Mouse (Mus musculus) CD8-positive naive resting alpha-beta T cell, adult 2 months (primary cell): ENCODE data around the gene Smurf2.

Experiments used
- DNase-seq, 2 experiments: peaks; one replicate each; pipeline ENCODE4 v3.0.0; 2022; ENCODE audit warnings: low read depth in 2 of 2, low spot score in 2 of 2

Gene Smurf2

GRCm38 (mm10) chr11:106920551-106921379 is at the start of gene Smurf2:
TSS of gene Smurf2 (minus strand) at chr11:106920715.
- peak; percentile 69 for DNase-seq

DNA sequence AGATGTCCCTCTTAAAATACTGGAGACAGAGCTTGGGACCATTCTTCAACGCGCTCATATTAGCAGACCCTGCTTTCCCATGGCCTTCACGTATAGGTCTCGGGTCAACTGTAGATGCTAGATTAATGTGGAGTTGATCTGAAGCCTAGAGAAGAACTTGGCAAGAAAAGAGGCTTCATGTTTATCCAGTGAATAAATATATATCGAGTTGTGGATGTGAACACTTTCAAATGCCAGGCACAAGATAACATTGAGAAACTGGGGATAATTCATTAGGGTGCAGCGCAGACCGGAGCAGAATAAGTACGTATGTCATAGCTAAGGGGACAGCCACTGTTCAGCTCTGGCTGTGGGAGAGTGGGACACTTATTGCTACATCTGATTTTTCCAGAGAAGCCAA is 49.3 kb upstream of the Smurf2 start:
- no peak for DNase-seq

GRCm38 (mm10) chr11:106967630-106968029 is 47.1 kb upstream of the Smurf2 start:
- no peak for DNase-seq

DNA sequence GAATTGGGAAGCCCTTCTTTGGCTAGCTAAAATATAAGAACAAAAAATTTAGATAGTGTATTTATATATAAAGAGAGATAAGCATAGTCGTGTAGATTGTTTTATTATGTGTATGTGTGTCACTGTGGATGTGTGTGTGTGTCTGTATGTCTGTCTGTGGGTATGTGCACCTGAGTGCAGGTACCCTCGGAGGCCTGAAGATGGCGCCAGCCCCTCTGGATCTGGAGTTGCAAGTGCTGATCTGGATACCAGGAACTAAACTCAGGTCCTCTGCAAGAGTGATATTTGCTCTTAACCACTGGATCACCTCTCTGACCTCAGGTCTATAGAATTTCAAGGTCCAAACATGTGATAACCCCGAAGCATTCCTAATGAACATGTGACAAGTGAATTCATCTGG is 45.4 kb upstream of the Smurf2 start:
- no peak for DNase-seq

DNA sequence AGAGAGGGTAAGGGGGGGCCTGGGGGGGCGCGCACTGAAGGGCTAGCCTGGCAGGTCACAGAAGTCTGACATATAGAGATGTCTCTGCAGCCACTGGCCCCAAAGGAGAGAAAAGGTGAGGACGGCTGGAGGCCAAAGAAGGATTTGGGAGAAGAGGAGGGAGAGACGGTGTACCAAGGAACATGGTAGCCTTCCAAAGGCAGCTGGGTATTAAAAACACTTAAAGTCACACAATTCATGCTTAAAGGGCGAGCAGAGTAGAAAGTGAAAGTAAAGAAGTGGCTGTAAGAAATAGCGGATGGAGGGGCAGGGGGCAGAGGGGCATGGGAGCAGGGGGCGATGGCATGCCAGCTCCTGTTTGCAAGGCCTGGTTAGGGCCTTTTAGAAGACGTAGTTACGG is 41.8 kb upstream of the Smurf2 start:
- no peak for DNase-seq

DNA sequence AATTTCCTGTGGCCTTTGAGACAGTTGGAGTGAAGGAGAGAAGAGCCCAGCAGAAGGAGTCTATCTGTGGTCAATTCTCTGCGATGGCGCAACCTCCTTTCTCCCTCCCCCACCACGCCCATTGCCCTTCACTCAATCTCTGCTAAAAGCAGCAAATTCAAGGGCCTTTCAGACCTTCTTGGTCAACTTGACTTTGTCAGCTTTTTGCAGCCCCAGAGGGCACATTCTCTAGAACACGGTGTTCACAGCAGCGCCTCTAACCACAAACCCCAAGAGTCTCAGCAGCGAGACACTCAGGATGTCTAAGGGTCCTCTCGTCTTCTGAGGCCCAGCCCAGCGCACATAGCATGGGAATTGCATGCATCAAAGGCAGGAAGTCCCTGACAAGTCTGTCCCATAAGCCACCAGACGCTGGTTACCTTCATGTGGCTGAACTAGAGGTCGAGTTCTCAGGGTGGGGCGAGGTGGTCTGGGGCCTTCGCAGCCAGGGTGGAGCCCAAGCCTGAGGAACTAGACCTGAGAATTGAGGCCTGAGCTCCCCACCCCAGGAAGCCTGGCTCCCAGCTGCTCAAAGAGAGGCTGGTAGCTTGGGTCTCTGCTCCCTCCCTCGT is 41.1 kb upstream of the Smurf2 start:
- peak; percentile 62 to 67 for DNase-seq

- DNase-seq, result no peak
Measured at GRCm38 (mm10) chr11:106959121-106959520, 38.6 kb upstream of the Smurf2 start.

GRCm38 (mm10) chr11:106958407-106959071 is 38.0 kb upstream of the Smurf2 start:
- DNase-seq, result no peak

DNA sequence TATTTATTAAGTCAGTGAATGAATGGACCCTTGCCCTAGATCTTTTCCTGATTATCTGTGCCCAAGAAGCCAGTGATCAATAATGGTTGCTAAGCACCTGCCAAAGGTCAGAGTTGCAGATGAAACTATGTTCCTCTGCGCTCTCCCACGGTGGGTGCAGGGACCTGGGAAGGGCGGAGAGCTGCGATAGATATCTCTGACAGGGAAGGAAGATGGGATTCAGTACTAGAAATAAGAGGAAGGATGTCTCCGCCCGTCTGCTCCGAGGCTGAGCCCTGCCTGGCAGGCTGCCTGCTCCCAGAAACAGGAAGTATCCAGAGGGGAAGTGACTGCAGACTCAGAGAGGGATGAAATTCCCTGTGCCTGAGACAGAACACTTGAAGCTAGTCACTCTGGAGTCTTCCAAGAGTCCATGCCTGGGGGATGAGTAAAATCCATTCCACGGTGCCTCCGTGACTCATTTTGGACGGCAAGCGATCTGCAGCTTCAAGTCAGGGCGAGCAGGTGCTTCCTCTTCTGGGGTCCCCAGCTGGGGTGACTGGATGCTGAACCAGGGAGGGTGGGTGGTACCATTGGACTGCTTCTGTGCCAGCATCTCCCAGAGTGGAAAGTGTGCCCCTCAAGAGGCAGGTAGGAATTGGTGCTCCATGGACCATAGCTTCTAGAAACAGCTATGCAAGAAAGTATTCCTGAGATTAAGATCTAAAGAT is 36.9 kb upstream of the Smurf2 start:
- DNase-seq, result no peak

DNA sequence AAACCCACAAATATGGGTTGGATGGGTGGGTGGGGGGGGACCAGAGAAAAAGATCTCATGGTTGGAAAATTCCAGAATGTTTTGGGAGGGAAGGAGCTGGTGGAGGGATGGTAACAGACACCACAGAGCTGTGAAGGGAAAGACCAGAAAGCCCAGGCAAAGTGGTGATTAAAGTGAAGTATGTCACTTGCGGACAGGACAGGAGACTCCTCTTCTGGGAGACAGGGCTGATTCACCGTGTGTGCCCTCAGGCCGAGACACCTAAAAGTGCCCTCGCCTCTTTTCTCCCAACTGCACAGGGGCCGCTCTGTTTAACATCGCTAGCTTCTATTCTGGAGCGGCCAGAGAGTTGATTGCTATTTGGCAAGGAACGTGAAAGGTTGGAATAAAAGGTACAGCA is 34.1 kb upstream of the Smurf2 start:
- DNase-seq, result no peak

DNA sequence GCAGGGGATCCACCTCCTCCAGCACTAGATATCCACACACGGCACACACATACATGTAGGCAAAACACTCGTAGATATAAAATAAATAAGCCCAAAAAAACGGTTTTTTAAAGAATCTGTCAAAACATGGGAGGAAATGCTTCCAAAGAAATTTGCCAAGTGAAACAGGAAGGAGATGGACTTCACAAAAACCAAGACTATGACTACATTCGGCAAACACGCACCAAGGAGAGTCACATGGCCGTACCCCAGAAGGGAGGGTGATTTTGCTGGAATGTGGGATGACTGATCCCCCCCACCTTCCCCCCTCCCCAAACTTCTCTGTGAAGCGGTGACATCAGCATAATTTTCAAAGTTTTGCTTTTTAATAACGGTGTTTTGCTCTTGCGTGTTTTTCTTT is 33.6 kb upstream of the Smurf2 start:
- no peak for DNase-seq

DNA sequence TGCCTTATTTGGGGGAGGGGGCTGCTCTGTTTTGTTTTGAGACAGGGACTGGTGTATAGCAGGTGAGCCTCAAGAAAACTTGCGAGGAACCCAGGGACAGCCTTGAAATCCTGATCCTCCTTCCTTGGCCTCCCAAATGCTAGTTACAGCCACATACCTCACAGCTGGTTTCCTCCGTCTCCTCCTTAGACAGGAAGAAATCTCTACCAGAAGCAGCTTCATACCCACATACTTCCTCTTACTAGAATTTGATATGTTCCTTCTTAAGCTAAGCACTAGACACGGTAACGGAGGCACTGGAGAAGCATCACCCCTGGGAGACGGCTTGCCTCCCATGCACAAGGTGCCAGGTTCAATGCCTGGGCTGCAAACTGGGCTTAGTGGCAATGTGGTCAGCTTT is 16.8 kb upstream of the Smurf2 start:
- no peak for DNase-seq

DNA sequence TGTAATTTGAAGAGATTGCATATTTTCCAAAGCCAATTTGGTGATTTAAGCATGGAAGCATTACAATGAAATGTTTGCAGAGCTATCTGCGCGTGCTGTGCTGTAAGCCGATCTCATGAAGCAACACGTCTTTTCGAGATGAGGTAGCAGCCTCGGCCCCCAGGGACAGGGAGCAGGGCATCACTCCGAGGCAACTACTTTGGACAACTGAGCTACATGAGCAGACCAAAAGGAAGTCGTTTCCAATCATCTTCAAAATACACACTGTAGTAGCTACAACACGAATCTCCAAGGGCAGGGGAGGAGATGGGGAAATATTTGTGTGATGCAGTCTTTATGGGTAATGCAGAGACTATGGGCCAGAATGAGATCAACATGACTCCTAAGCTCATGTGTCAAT is 9.9 kb upstream of the Smurf2 start:
- no peak for DNase-seq

GRCm38 (mm10) chr11:106928935-106929334 is 8.4 kb upstream of the Smurf2 start:
- DNase-seq, result peak in 1 of 2 experiments; percentile 21

DNA sequence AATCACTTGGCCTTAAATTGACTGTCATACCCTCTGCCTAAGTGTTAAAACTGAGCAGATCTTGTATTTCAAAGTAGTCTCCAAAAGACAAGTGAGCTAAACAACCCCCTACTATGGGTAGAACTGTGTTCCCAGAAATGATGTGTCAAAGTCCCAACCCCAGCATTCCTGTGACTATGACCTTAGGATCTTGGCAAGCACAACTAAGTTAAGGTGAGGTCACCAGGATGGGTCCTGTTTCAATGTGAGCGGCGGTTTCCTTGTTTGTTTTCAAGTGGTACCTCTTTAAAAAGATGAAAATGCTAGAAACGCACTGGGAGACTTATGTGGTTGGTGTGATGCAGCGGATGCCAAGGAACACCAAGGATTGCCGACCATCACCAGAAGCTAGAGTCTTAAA is 7.4 kb upstream of the Smurf2 start:
- DNase-seq, result no peak

DNA sequence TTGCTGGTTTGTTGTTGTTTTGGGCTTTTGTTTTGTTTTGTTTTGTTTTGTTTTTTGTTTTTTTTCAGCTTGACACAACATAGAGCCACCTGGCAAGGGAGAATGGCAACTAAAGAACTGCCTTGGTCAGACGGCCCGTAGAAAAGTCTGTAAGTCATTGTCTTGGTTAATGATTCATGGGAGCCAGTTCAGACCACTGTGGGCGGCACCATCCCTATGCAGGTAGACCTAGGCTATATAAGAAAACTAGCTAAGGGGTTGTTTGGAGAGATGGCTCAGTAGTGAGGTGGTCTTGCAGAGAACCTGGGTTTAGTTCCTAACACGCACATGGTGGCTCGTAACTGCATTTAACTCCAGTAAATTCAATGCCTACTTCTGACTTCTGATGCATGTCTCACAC is 6.7 kb upstream of the Smurf2 start:
- DNase-seq, result no peak

GRCm38 (mm10) chr11:106926732-106927131 is 6.2 kb upstream of the Smurf2 start:
- DNase-seq, result no peak

GRCm38 (mm10) chr11:106919612-106920550 is 634 bp downstream of the Smurf2 start:
- peak; percentile 23 to 28 for DNase-seq

DNA sequence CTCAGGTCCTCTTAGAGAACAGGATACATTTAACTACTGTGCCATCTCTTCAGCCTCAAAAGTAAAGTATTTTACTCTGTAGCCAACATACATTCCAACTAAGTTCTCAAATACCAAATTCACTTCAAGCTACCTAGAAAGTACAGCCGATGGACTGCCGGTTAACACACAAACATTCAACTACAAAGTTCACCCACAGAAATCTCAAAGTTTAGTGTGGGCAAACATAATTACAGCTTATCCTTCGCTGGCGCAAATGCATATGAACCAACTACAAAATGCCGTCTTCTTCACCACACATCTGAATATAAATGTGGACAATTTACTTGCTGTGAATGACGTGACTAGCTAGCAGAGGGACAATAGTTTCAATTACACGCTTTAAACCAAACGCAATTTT is 1.6 kb downstream of the Smurf2 start:
- no peak for DNase-seq

DNA sequence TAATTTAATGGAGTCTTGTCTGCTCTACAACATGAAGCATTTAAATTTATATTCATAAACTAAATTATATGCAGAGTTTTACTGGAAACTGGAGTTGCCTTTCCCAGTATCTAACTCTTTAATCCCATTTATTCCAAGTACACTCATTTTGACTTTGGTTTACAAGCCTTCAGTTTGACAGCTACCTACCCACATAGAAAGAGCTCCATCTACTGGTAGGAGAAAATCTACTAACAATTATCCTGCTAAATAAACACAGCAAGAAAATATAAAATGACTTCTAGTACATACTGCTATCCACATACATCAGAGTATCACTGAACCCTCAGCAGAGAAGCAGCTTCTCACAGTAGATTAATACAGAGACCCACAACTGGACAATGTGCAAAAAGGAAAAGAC is 9.3 kb downstream of the Smurf2 start:
- DNase-seq, result peak in 1 of 2 experiments; percentile 18
